Mouse (Mus musculus): Measurements from ENCODE around the gene Clic4. TPM values are rescaled to one million over a fixed set of nuclear protein-coding genes. Genes with fewer than 3 reads are reported as not detected.

The Clic4 gene
- polyA plus RNA-seq, 1 experiment from 2014 or later: 27.5 TPM

GRCm38 (mm10) chr4:135238706-135239510 is 33.7 kb downstream of the Clic4 start:
- Histone ChIP-seq H3K4me2 (ENCODE audit: low read depth, low read length) (no peak overlapping the region), H3K9ac (replicated peaks; ENCODE audit: low read depth, low read length) (no peak overlapping the region), H3K4me3 (ENCODE audit: low read depth, low read length) (no peak overlapping the region), H3K4me1 (ENCODE audit: control insufficient read depth, insufficient read depth, low read length) (peaks cover 7% of the 10 kb centered on the region; the same call in 1 of the 2 replicates), H3K27me3 (ENCODE audit: control insufficient read depth, insufficient read depth, low read length) (no peaks in the 10 kb centered on the region), H3K9me3 (ENCODE audit: control insufficient read depth, low read length) (no peaks in the 10 kb centered on the region), H3K27ac (ENCODE audit: low read depth, low read length) (no peak overlapping the region), H3K36me3 (ENCODE audit: control insufficient read depth, insufficient read depth, low read length) (no peaks in the 10 kb centered on the region)
- no peak for ATAC-seq (ENCODE audit: low read depth)
- WGBS: 75% methylated on average over 13 of the region's 13 CpGs

DNA sequence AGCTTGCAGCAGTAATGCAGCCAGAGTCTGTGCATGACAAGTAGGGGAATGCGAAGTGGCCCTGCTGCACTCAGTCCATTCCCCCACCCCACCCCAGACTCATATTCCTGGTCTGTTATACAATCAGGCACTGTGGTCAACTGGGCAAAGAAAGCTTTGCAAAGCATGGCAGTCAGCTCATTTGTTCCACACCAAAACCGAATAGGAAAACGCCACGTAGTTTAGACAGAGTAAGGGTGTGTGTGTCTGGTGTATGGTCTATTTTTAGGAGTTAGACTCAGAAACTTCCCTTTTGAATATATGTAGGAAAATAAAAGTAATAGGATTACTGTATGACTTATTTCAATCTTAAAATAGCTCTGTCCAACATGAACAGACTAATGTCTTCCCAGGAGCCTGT is 36.0 kb downstream of the Clic4 start:
- H3K9ac ChIP-seq (replicated peaks; ENCODE audit: low read depth, low read length): no peak overlapping the region
- no peak overlapping the region for H3K27ac ChIP-seq (ENCODE audit: low read depth, low read length)
- H3K4me1 ChIP-seq (ENCODE audit: control insufficient read depth, insufficient read depth, low read length): peaks cover 7% of the 10 kb centered on the region; the same call in 1 of the 2 replicates
- H3K36me3 ChIP-seq (ENCODE audit: control insufficient read depth, insufficient read depth, low read length): no peaks in the 10 kb centered on the region
- no peaks in the 10 kb centered on the region for H3K9me3 ChIP-seq (ENCODE audit: control insufficient read depth, low read length)
- no peak for ATAC-seq (ENCODE audit: low read depth)
- no peak overlapping the region for H3K4me3 ChIP-seq (ENCODE audit: low read depth, low read length)
- H3K4me2 ChIP-seq (ENCODE audit: low read depth, low read length): no peak overlapping the region
- H3K27me3 ChIP-seq (ENCODE audit: control insufficient read depth, insufficient read depth, low read length): no peaks in the 10 kb centered on the region
- 94% methylated on average over 4 of the region's 4 CpGs for WGBS

DNA sequence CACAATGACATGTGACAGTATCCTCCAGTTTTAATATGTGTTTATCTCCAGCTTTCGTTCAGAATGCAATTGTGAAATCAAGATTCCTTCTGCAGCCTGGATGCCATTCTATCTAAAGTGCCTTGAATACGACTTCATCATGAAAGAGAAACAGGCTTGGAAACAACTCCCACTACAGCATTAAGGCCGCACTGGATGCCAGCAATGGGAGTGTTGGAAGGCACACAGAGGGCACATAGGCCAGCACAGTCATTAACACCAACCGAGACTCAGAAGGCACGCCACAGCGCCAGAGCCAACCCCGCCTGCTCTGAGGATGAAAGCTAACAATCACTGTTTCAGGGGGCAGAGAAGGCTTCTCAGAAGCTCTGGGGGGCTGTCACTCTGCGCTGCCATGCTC is 37.1 kb downstream of the Clic4 start:
- no peak overlapping the region for H3K9ac ChIP-seq (replicated peaks; ENCODE audit: low read depth, low read length)
- no peak for ATAC-seq (ENCODE audit: low read depth)
- no peak overlapping the region for H3K4me3 ChIP-seq (ENCODE audit: low read depth, low read length)
- peaks cover 10% of the 10 kb centered on the region; the same call in 1 of the 2 replicates for H3K4me1 ChIP-seq (ENCODE audit: control insufficient read depth, insufficient read depth, low read length)
- H3K27ac ChIP-seq (ENCODE audit: low read depth, low read length): no peak overlapping the region
- no peak overlapping the region for H3K4me2 ChIP-seq (ENCODE audit: low read depth, low read length)
- no peaks in the 10 kb centered on the region for H3K27me3 ChIP-seq (ENCODE audit: control insufficient read depth, insufficient read depth, low read length)
- H3K36me3 ChIP-seq (ENCODE audit: control insufficient read depth, insufficient read depth, low read length): no peaks in the 10 kb centered on the region
- 68% methylated on average over 8 of the region's 8 CpGs for WGBS
- no peaks in the 10 kb centered on the region for H3K9me3 ChIP-seq (ENCODE audit: control insufficient read depth, low read length)

DNA sequence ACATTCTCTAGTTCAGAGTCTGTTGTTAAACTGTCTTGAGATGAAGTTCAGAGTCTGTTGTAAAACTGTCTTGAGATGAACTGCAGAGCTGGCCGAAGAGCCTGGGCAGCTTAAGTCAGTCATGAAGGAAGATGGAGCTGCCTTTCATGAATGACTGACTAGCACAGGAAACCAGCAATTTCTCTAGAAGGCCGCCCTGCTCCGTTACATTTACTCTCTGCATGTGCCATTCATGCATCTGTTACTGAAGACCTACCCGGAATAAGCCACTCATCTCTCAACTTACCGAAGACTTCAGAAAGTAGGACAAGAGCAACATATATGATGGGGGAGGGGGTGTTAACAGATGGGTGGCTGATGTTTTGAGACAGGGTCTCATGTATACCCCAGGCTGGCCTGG is 40.1 kb downstream of the Clic4 start:
- Histone ChIP-seq H3K4me1 (ENCODE audit: control insufficient read depth, insufficient read depth, low read length) (0 out of 2 replicates have a peak, but pooled peaks cover 3% of the 10 kb centered on the region), H3K27me3 (ENCODE audit: control insufficient read depth, insufficient read depth, low read length) (no peaks in the 10 kb centered on the region), H3K27ac (ENCODE audit: low read depth, low read length) (no peak overlapping the region), H3K36me3 (ENCODE audit: control insufficient read depth, insufficient read depth, low read length) (no peaks in the 10 kb centered on the region), H3K9ac (replicated peaks; ENCODE audit: low read depth, low read length) (no peak overlapping the region), H3K4me2 (ENCODE audit: low read depth, low read length) (no peak overlapping the region), H3K4me3 (ENCODE audit: low read depth, low read length) (no peak overlapping the region), H3K9me3 (ENCODE audit: control insufficient read depth, low read length) (no peaks in the 10 kb centered on the region)
- WGBS: 85% methylated on average over 5 of the region's 5 CpGs
- ATAC-seq (ENCODE audit: low read depth): no peak

DNA sequence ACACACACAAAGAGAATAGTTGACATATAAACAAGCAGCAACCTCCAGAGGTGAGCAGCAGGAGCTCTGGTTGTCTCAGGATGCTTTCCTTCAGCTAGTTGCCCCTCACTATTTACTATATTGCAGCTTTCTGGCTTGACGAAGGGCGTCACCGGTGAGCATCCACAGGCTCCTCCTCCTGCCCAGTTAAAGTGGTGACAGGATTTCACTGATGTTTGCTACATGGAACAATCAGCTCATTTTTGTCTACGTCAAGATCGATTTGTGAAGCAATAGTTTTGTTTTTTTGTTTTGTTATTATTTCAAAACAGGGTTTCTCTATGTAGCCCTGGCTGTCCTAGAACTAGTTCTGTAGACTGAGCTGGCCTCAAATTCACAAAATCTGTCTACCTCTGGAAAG is 41.1 kb downstream of the Clic4 start:
- Histone ChIP-seq H3K27me3 (ENCODE audit: control insufficient read depth, insufficient read depth, low read length) (no peaks in the 10 kb centered on the region), H3K4me3 (ENCODE audit: low read depth, low read length) (no peak overlapping the region), H3K9me3 (ENCODE audit: control insufficient read depth, low read length) (no peaks in the 10 kb centered on the region), H3K4me1 (ENCODE audit: control insufficient read depth, insufficient read depth, low read length) (0 out of 2 replicates have a peak, but pooled peaks cover 3% of the 10 kb centered on the region), H3K9ac (replicated peaks; ENCODE audit: low read depth, low read length) (no peak overlapping the region), H3K27ac (ENCODE audit: low read depth, low read length) (no peak overlapping the region), H3K36me3 (ENCODE audit: control insufficient read depth, insufficient read depth, low read length) (no peaks in the 10 kb centered on the region), H3K4me2 (ENCODE audit: low read depth, low read length) (no peak overlapping the region)
- 92% methylated on average over 5 of the region's 5 CpGs for WGBS
- ATAC-seq (ENCODE audit: low read depth): no peak

- Histone ChIP-seq H3K4me2 (ENCODE audit: low read depth, low read length) (no peak overlapping the region), H3K9me3 (ENCODE audit: control insufficient read depth, low read length) (no peaks in the 10 kb centered on the region), H3K36me3 (ENCODE audit: control insufficient read depth, insufficient read depth, low read length) (no peaks in the 10 kb centered on the region), H3K27ac (ENCODE audit: low read depth, low read length) (0 out of 2 replicates have a peak overlapping the region, but pooled peaks have one; percentile 10), H3K27me3 (ENCODE audit: control insufficient read depth, insufficient read depth, low read length) (no peaks in the 10 kb centered on the region), H3K4me3 (ENCODE audit: low read depth, low read length) (no peak overlapping the region), H3K4me1 (ENCODE audit: control insufficient read depth, insufficient read depth, low read length) (0 out of 2 replicates have a peak, but pooled peaks cover 3% of the 10 kb centered on the region), H3K9ac (replicated peaks; ENCODE audit: low read depth, low read length) (no peak overlapping the region)
- 77% methylated on average over 3 of the region's 3 CpGs for WGBS
- no peak for ATAC-seq (ENCODE audit: low read depth)
Measured at GRCm38 (mm10) chr4:135231136-135231535, 41.5 kb downstream of the Clic4 start.

DNA sequence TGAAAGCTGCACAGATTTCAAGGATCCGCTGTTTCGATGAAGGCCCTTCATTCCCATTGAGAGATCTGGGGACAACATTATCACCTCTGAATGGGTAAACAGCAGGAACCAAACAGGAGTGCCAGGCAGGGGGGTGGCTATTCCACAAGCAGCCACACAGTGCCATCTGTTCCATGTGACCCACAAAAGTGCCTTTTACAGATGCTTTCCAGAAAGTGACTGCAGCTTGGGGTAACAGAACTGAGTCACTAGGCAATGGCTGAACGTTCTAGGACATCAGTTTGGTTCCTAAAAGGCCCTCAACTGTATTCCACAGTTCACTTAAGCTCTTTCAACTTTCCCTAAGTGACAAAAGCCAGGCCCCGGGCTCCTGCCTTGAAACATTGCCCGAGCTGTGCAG is 42.0 kb downstream of the Clic4 start:
- Histone ChIP-seq H3K4me3 (ENCODE audit: low read depth, low read length) (no peak overlapping the region), H3K9ac (replicated peaks; ENCODE audit: low read depth, low read length) (no peak overlapping the region), H3K4me1 (ENCODE audit: control insufficient read depth, insufficient read depth, low read length) (0 out of 2 replicates have a peak, but pooled peaks cover 3% of the 10 kb centered on the region), H3K4me2 (ENCODE audit: low read depth, low read length) (no peak overlapping the region), H3K27me3 (ENCODE audit: control insufficient read depth, insufficient read depth, low read length) (no peaks in the 10 kb centered on the region), H3K36me3 (ENCODE audit: control insufficient read depth, insufficient read depth, low read length) (no peaks in the 10 kb centered on the region), H3K27ac (ENCODE audit: low read depth, low read length) (0 out of 2 replicates have a peak overlapping the region, but pooled peaks have one; percentile 28), H3K9me3 (ENCODE audit: control insufficient read depth, low read length) (no peaks in the 10 kb centered on the region)
- no peak for ATAC-seq (ENCODE audit: low read depth)
- WGBS: 65% methylated on average over 5 of the region's 5 CpGs

DNA sequence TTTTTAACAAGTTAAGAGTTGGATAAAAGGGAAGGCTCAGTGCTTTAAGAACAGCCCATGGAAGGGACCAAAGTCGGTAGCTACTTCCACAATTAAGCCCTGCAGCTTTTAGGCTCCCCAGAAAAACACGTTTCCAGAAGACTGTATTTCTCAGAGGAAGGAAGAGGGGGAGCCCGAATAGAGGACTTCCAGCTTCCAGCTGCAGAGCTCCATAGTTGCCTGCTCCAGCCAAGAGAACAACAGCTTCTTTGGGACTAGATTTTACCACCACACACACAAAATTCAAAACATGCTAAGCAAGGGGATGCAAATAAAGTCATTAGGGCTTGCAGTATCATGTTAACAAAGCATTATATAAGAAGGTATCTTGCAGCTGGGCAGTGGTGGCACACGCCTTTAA is 42.7 kb downstream of the Clic4 start:
- H3K4me3 ChIP-seq (ENCODE audit: low read depth, low read length): no peak overlapping the region
- H3K27ac ChIP-seq (ENCODE audit: low read depth, low read length): no peak overlapping the region
- no peaks in the 10 kb centered on the region for H3K27me3 ChIP-seq (ENCODE audit: control insufficient read depth, insufficient read depth, low read length)
- ATAC-seq (ENCODE audit: low read depth): no peak
- no peaks in the 10 kb centered on the region for H3K9me3 ChIP-seq (ENCODE audit: control insufficient read depth, low read length)
- no peak overlapping the region for H3K4me2 ChIP-seq (ENCODE audit: low read depth, low read length)
- WGBS: 72% methylated on average over 4 of the region's 4 CpGs
- 0 out of 2 replicates have a peak, but pooled peaks cover 3% of the 10 kb centered on the region for H3K4me1 ChIP-seq (ENCODE audit: control insufficient read depth, insufficient read depth, low read length)
- H3K9ac ChIP-seq (replicated peaks; ENCODE audit: low read depth, low read length): no peak overlapping the region
- H3K36me3 ChIP-seq (ENCODE audit: control insufficient read depth, insufficient read depth, low read length): no peaks in the 10 kb centered on the region; the same call in 1 of the 2 replicates

DNA sequence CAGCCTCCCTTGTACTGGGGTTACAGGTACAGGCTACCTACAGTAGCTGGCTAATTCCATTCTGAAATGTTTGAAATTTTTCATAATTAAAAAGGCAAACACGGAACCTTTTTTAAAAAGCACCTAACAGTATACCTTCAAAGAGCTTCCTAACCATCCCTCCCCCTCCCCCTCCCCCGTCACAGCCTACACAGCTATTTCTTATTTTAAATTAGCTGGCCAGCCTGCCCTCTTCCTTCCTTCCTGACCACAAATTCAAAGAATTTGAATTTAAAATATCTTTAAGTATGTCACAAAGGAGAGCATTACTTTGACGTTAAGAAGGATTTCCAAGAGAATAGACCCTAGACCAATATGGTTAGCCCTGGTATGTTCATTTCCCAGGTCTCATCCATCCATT is 44.5 kb downstream of the Clic4 start:
- Histone ChIP-seq H3K4me1 (ENCODE audit: control insufficient read depth, insufficient read depth, low read length) (0 out of 2 replicates have a peak, but pooled peaks cover 3% of the 10 kb centered on the region), H3K9me3 (ENCODE audit: control insufficient read depth, low read length) (no peaks in the 10 kb centered on the region), H3K9ac (replicated peaks; ENCODE audit: low read depth, low read length) (no peak overlapping the region), H3K27me3 (ENCODE audit: control insufficient read depth, insufficient read depth, low read length) (no peaks in the 10 kb centered on the region), H3K27ac (ENCODE audit: low read depth, low read length) (no peak overlapping the region), H3K36me3 (ENCODE audit: control insufficient read depth, insufficient read depth, low read length) (no peaks in the 10 kb centered on the region; the same call in 1 of the 2 replicates), H3K4me2 (ENCODE audit: low read depth, low read length) (no peak overlapping the region), H3K4me3 (ENCODE audit: low read depth, low read length) (no peak overlapping the region)
- ATAC-seq (ENCODE audit: low read depth): no peak
- 87% methylated on average over 3 of the region's 3 CpGs for WGBS

All from neural tube, embryonic 14.5 days (tissue).